Mouse (Mus musculus) cortical plate, adult 2 months (tissue): ENCODE results near the gene Cic.

Source experiments
- CTCF ChIP-seq: fragments of 200-500 bp; IDR thresholded peaks from 2 replicates; pipeline ENCODE4 v1.5.1; 2011; ENCODE audit warnings: mild to moderate bottlenecking, control low read depth, low read length; ENCODE audit not compliant: insufficient read depth; ENCODE audit errors: extremely low read depth
- POLR2A ChIP-seq: fragments of 200-500 bp; IDR thresholded peaks from 2 replicates; pipeline ENCODE4 v1.6.1; 2011; ENCODE audit warnings: mild to moderate bottlenecking, low read length, control low read depth; ENCODE audit not compliant: insufficient read depth; ENCODE audit errors: extremely low read depth

- TF ChIP-seq CTCF = no peak
- TF ChIP-seq POLR2A = no peak
Measured at GRCm38 (mm10) chr7:25243361-25243760, 24.1 kb upstream of the Cic start.
